Mouse (Mus musculus) brain, embryonic 14.5 days (tissue): ENCODE results near the gene Rasgef1b. TPM values are rescaled to one million over a fixed set of nuclear protein-coding genes. Genes with fewer than 3 reads are reported as not detected.

ENCODE experiments used
- DNase-seq: peaks from one replicate; pipeline ENCODE4 v3.0.0-alpha.2; 2011; ENCODE audit warnings: low read depth
- CTCF ChIP-seq: fragments of 200-500 bp; IDR thresholded peaks from 2 replicates; pipeline ENCODE4 v1.5.1; 2012; ENCODE audit warnings: inconsistent platforms, mild to moderate bottlenecking, moderate library complexity, borderline replicate concordance; ENCODE audit not compliant: insufficient read depth, insufficient read length; ENCODE audit errors: extremely low read depth
- POLR2A ChIP-seq: fragments of 200-500 bp; IDR thresholded peaks from 2 replicates; pipeline ENCODE4 v1.6.1; 2012; ENCODE audit warnings: mild to moderate bottlenecking, inconsistent platforms, borderline replicate concordance; ENCODE audit not compliant: poor library complexity, insufficient read depth, insufficient read length, severe bottlenecking; ENCODE audit errors: extremely low read depth
- polyA plus RNA-seq: library from polyadenylated mRNA; depleted of rRNA; stranded (reverse); fragments of >200 nt; gene quantifications from 2 replicates; pipeline ENCODE4 v1.2.3, GENCODE M21; 2012

Rasgef1b gene
- polyA plus RNA-seq, 1 experiment = 37.4 TPM

DNA sequence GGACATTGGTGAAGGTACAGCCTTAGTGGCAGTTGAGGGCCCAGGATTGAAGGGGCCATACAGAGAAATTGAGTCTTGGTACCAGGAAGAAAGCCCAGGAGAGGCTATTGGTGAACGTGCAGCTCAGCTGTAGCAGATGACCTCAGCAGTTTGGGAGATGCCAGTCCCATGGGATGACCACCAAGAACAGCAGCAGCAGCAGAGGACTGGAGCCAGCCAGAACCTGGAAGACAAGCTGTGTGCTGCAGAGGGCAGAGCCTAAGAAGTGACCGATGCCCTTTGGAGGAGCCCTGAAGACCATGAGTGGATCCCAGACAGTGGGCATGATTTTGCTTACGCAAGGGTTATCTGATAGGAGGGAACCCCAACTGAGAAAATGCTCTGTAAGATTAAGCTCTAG lies 271.6 kb downstream of the Rasgef1b start:
- DNase-seq = no peak
- no peak for TF ChIP-seq POLR2A
- TF ChIP-seq CTCF = no peak

DNA sequence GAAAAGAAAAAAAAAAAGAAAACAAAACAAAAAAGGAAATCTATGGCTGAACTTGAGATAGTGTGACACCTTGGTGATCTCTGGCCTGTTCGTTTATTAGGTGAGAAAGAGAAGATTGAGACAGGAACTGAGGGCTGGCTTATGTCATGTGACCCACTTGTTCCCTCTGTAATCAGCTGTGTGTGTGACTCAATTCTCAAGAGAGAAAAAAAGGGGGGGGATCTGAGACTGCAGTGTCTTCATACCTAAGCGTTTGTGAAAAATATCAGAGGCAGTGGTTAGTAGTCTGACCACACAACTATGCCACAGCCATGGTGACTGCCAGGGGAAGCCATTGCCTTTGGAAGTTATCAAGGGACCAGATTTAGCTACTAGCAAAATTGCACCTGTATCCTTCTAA lies 276.9 kb downstream of the Rasgef1b start:
- peak; percentile 30 for DNase-seq
- no peak for TF ChIP-seq POLR2A
- no peak for TF ChIP-seq CTCF

DNA sequence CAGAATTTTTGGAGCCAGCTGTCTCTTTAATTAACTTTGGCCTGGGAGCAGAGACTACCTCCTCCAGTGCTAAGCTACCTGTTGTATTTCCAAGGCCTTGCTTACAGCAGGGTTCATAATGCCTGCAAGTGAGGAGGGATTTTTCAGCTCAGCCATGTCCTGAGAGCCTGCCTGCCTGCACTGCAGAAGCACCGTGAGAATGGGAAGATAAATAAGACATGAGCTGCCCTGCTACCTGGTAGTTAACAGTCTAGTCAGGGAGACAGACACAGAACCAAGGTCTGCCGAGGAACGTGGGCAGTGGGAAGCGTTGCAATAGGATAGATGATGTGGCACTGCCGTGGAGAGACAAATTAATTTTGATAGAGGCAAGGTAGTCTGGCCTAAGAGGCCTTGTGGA lies 277.4 kb downstream of the Rasgef1b start:
- peak; percentile 68 for DNase-seq
- TF ChIP-seq POLR2A (no peak), CTCF (no peak)

DNA sequence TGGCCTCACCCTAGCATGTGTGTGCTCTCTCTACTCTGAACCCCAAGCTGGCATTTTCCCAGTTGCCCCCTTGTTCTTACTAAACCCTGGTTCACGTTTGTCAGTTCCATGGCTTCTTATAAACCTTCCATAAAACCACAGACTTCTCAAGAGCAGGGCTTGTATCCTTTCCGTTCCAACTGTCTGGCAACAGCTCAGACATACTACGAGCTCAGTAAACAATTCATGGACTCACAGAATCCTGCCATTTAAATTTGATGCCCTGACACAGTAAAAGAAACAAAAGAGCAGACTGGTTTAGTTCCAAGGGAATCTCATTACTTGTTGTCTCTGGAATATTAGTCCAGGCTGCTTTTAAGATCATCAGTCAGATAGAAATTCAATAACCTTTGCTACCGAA lies 277.9 kb downstream of the Rasgef1b start:
- peak; percentile 69 for DNase-seq
- TF ChIP-seq POLR2A (no peak), CTCF (no peak)

DNA sequence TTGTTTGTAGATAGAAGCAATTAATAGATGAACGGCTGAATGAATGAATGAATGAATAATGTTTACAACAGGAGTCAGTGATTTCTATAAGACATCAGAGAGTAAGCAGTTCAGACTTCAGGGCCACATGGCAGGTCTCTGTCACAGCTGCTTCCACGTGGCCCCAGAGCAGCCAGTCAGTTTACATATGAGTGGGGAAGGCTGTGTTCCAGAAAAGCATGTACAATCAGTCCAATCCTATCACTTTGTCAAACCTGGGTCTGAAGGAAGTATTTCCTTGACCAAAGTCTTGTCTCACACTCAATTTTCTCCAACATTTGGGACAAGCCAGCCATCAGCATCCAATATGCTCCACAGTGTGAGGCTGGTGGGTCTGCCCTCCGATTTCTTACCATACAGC lies 278.4 kb downstream of the Rasgef1b start:
- DNase-seq = no peak
- no peak for TF ChIP-seq POLR2A
- TF ChIP-seq CTCF = no peak

DNA sequence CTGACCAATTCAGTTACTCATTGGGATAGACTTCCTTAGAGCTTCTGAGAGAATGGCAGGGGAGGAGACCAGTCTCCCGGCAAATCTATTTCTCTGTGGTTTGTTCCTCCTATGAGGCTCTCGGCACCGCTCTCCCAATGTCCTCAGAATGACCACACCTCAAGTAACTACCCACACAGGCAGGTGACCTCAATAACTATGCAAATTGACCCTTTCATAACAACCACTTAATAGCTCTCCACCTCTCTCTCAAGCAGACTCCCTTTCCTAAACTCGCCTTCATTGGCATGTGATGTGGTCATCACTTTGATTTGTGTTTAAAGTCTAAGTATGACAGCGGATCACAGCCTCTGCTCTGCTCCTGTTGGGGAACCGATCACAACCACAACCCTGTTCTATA lies 281.4 kb downstream of the Rasgef1b start:
- no peak for DNase-seq
- TF ChIP-seq POLR2A = no peak
- TF ChIP-seq CTCF = no peak

DNA sequence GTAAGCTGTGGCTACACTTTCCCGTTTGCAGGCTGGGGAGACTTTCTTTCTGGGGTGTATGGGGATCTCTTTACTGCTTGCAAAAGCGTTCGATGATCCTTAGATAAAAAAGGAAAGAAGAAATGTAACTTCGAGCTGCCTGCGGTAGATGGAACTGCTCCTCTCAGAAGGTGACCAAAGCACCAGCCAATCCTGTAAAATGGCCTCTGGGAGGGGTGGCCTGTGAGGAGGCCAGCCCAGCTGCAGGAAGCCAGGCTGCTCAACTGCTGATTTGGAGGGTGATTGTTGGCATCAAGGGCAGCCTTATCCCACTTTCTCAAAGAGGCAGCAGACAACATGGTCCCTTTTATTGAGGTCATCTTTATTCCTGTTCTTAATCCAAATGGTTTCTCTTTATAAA lies 283.6 kb downstream of the Rasgef1b start:
- no peak for DNase-seq
- TF ChIP-seq POLR2A = no peak
- TF ChIP-seq CTCF = no peak

DNA sequence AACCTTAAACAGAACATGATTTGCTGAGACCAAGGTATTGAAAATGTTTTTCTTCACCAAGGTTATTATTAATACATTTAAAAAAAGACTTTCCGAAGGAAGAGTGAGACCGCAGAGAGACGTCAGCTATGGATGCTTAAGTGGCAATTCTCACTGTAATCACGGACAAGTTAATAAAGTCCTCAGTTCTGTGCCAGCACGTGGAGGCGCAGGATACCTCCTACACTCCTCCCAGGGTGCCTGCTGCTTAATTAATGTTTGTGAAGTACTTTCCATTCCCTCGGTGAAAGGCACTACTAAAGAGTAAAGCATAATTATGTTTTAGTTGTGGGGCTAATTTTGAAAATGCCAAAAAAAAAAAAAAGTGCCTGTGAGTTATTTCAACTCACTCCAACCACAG lies 284.1 kb downstream of the Rasgef1b start:
- TF ChIP-seq CTCF (no peak), POLR2A (no peak)
- peak; percentile 60 for DNase-seq

DNA sequence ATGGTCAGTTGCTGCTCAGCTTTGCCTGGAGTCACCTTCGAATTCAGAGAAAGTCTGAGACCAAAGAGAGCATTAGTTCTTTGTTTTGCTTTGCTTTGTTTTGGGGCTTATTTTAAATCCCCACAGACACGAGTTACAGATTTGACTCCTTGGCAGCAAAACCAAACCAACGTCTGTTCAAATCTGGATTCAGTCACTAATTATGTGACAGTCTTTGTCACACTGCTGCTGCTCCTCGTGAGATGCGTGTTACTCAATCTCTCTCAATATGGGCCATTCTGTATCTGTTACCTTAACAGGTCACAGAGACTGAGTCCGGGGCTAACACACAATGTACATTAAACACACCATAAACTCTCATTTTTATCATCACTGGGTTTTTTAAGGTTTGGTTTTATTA lies 288.8 kb downstream of the Rasgef1b start:
- TF ChIP-seq CTCF (no peak), POLR2A (no peak)
- peak; percentile 81 for DNase-seq

DNA sequence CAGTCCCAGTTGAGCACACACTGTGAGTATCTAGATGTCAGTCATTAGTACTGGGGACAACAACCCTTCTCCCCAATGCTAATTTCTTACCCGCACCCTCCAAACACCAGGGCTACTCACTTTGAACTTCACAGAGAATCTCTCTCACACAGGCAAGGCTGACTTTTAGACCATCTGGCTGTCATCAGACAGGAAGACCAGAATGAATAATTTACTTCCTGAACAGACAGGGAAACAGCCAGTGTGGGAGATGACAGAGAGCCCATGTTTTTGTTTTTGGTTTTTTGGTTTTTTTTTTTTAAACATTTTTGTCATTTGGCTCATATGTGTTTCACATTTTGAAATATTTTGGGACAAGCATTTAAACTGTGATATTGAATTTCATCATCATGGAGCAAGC lies 290.3 kb downstream of the Rasgef1b start:
- no peak for TF ChIP-seq POLR2A
- TF ChIP-seq CTCF = no peak
- peak; percentile 68 for DNase-seq

DNA sequence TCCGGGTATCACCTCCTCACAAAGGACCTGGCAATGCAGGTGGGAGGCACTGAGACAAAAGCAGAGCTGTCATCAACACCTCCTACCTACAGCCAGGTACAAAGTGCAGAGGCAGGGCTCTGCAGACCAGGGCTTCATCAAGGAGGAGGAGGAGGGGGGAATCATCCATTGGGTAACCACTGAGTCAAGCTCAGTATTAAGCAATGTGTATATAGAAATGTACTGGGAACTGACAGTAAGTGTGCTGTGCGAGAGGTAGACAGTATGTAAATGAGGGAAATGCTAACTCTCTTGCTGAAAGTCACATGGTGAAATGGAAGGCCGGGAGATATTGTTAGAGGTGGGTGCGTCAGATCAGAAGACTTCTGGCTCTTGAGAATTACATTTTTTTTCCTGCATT lies 294.6 kb downstream of the Rasgef1b start:
- DNase-seq = no peak
- TF ChIP-seq CTCF (no peak), POLR2A (no peak)

DNA sequence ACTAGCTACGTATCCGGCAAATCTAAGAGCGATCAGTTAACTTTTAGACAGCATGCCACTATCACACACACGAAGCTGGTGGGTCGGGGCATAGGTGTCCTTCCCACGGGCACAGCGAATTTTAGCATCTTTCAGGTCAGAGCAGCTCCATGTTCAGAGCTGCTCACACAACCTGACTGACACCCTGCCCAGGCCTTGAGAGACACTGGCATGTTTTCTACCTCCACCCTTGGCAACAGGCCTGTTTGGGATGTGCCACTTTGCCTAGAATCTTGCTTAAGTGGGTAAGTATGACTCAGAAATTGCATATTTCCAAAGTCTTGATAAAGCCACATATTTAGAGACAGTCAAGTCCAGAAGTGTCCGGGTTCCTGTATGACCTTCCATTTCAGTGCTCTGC lies 296.4 kb downstream of the Rasgef1b start:
- TF ChIP-seq POLR2A (no peak), CTCF (no peak)
- no peak for DNase-seq

DNA sequence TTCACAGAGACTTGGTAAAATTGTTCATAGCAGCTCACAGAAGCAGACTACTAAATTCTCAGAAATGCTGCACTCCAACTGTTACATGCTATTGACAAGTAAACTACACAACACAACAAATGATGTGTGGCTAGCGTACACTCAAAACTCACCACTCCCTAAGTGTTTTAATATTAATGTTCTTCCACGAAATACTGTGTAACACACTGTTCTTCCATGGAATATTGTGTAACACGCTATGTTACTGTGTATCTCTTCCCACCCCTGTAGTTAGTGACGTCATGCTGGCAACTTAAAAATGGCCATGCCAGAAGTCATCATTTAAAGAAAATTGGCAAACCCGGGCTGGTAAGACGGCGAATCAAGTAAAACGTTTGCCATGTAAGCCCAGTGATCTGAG lies 299.6 kb downstream of the Rasgef1b start:
- no peak for TF ChIP-seq CTCF
- TF ChIP-seq POLR2A = no peak
- no peak for DNase-seq

DNA sequence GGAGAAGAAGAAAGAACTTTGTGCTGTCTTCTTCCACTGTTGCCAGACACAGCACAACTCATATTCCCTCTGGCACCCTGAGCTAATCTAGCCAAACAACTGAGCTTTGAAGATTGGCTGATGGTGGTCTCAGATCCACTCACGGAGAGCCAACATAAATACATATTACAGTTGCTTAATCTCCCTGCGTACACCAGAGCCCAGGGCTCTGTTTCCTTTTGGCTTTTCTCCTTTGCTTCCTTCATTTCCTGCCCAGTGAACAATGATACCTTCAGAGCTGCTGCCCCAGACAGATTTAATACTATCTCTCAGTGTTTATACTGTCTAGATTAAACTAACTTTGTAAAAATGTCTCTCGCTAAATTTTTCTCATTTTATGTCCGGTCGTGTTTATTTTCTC lies 300.2 kb downstream of the Rasgef1b start:
- no peak for TF ChIP-seq CTCF
- TF ChIP-seq POLR2A = no peak
- DNase-seq = no peak
